Mouse (Mus musculus) forebrain, embryonic 11.5 days (tissue): ENCODE results near the gene Zwint. TPM values are rescaled to one million over a fixed set of nuclear protein-coding genes. Genes with fewer than 3 reads are reported as not detected.

Experiments used
- ATAC-seq: fragments of 200-750 bp; cut with Nextera tagmentation; replicated peaks from 2 replicates; pipeline ENCODE4 v1.8.0; 2017; ENCODE audit warnings: moderate TSS enrichment; ENCODE audit not compliant: low FRiP score
- DNase-seq: peaks from one replicate; pipeline ENCODE4 v3.0.0-alpha.2; 2017; ENCODE audit warnings: low spot score
- H3K27ac ChIP-seq: fragments of 300-500 bp; sonication (generic); 2 replicates; pipeline ENCODE4 v1.5.1; 2014; ENCODE audit warnings: low read depth, low read length
- H3K27me3 ChIP-seq: fragments of 300-500 bp; sonication (generic); 2 replicates; pipeline ENCODE4 v1.6.1; 2014; ENCODE audit warnings: mild to moderate bottlenecking, low read length, mixed read lengths; ENCODE audit not compliant: control insufficient read depth, insufficient read depth
- H3K36me3 ChIP-seq: fragments of 300-500 bp; sonication (generic); 2 replicates; pipeline ENCODE4 v1.6.1; 2014; ENCODE audit warnings: mild to moderate bottlenecking, low read length, moderate library complexity, mixed read lengths; ENCODE audit not compliant: control insufficient read depth, insufficient read depth
- H3K4me1 ChIP-seq: fragments of 300-500 bp; sonication (generic); replicated peaks from 2 replicates; pipeline ENCODE4 v1.6.1; 2014; ENCODE audit warnings: low read length, mixed read lengths; ENCODE audit not compliant: control insufficient read depth, insufficient read depth
- H3K4me2 ChIP-seq: fragments of 300-500 bp; sonication (generic); 2 replicates; pipeline ENCODE4 v1.6.1; 2014; ENCODE audit warnings: low read depth, mild to moderate bottlenecking, low read length, moderate library complexity, mixed read lengths; ENCODE audit not compliant: severe bottlenecking
- H3K4me3 ChIP-seq: fragments of 300-500 bp; sonication (generic); 2 replicates; pipeline ENCODE4 v1.5.1; 2014; ENCODE audit warnings: low read depth, low read length
- H3K9ac ChIP-seq: fragments of 300-500 bp; sonication (generic); 2 replicates; pipeline ENCODE4 v1.6.1; 2014; ENCODE audit warnings: low read length
- H3K9me3 ChIP-seq: fragments of 300-500 bp; sonication (generic); 2 replicates; pipeline ENCODE4 v1.6.1; 2016; ENCODE audit warnings: low read length, mixed read lengths; ENCODE audit not compliant: control insufficient read depth
- WGBS: fragments of 180-500 bp; shearing (Covaris S2); extraction: QIAGEN DNeasy Blood & Tissue Kit; methylation state at CpG from one replicate; pipeline ENCODE4 v1.1.7; 2014; 5-methylcytosine and 5-hydroxymethylcytosine counted together
- polyA plus RNA-seq: library from polyadenylated mRNA; unstranded; fragments of >200 nt; fragmentation: Nextera tagmentation; extraction: Ambion mirVana; gene quantifications from 2 replicates; pipeline ENCODE4 v1.2.1, GENCODE M21; 2014

Gene Zwint
- polyA plus RNA-seq, 1 experiment from 2014 or later = 435 TPM

GRCm38 (mm10) chr10:72713754-72714153 is 59.1 kb downstream of the Zwint start:
- WGBS = 75% methylated on average over 2 of the region's 2 CpGs
- no peaks in the 10 kb centered on the region for H3K27me3 ChIP-seq
- no peaks in the 10 kb centered on the region for H3K36me3 ChIP-seq
- no peak for DNase-seq
- no peaks in the 10 kb centered on the region for H3K4me1 ChIP-seq
- H3K27ac ChIP-seq = no peak overlapping the region
- no peaks in the 10 kb centered on the region for H3K9me3 ChIP-seq
- no peak for ATAC-seq
- no peak overlapping the region for H3K9ac ChIP-seq
- H3K4me2 ChIP-seq = no peak overlapping the region
- H3K4me3 ChIP-seq = no peak overlapping the region
